Mouse (Mus musculus): ENCODE data around the gene Chd3. TPM values are rescaled to one million over a fixed set of nuclear protein-coding genes. Genes with fewer than 3 reads are reported as not detected.

Chd3 gene
- polyA plus RNA-seq, 1 experiment from 2014 or later = 89.3 TPM

DNA sequence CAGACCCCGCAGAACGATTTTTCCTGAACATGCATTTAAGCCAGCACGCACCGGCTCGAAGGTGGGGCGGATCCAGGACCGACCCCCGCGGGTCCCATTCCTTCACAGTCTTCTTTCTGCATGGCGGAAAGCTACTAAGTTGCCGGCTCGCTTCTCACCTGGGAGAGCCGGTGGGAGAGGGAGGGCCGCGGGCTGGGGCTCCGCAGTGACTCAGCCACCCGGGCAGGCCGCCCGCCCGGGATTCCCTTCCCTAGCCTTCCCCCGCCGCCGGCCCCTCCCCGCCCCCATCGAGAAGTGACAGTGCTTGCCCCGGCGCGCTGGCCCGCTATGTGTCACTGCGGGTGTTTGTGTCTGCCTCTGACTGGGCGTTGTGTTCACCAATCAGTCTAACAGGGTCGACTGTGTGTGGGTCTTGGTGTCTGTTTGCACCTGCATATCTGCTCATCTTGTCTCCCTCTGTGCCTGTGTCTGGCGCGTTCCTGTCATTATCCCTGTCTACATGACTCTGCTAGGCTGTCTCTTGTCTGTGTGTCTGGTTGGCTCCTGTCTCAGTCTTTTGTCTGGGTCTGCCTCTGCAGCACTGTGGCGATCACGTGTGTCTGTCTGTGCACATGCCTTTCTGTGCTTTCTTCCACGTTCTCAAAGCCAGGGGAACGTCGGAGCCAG, 42.5 kb upstream of the Chd3 start:
- 1% methylated on average over 35 of the region's 39 CpGs for WGBS

DNA sequence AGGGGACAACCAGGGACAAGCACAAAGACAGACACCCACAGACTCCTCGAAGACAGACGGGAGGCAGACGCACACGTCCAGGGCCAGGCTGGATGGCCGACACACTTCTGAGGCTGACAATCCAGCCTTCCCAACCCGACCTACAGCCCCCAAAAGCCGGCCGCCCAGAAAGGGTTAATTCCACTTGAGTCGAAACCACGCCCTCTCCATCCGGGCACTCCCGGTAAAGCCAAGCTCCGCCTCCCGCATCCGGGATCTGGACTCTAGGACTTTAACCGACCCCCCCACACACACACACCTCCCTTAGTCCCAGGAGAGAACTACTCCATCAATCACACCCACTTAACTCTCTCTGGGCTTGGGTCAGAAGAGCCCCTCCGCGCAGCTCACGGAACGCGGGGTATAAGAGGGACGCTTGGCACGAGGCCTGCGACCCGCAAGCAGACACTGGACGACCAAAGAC, 41.9 kb upstream of the Chd3 start:
- Histone ChIP-seq H3K9ac (peak overlapping the region; percentile 68), H3K4me2 (peak overlapping the region; percentile 94), H3K9me3 (no peaks in the 10 kb centered on the region), H3K36me3 (peaks cover 28% of the 10 kb centered on the region), H3K27me3 (no peaks in the 10 kb centered on the region), H3K4me1 (peaks cover 66% of the 10 kb centered on the region), H3K27ac (peak overlapping the region; percentile 98), H3K4me3 (peak overlapping the region; percentile 62)
- 0% methylated on average over 26 of the region's 26 CpGs for WGBS
- peak; percentile 55 for ATAC-seq (ENCODE audit: insufficient number of reproducible peaks, low FRiP score, low TSS enrichment, low read depth)

More for the DNA sequence above, 42.5 kb upstream of the Chd3 start:
- Histone ChIP-seq H3K27me3 (no peaks in the 10 kb centered on the region), H3K4me1 (peaks cover 66% of the 10 kb centered on the region), H3K4me2 (peak overlapping the region; percentile 94), H3K9me3 (no peaks in the 10 kb centered on the region), H3K36me3 (peaks cover 23% of the 10 kb centered on the region), H3K27ac (peak overlapping the region; percentile 98), H3K4me3 (peak overlapping the region; percentile 62), H3K9ac (peak overlapping the region; percentile 39)
- ATAC-seq (ENCODE audit: insufficient number of reproducible peaks, low FRiP score, low TSS enrichment, low read depth) = no peak

DNA sequence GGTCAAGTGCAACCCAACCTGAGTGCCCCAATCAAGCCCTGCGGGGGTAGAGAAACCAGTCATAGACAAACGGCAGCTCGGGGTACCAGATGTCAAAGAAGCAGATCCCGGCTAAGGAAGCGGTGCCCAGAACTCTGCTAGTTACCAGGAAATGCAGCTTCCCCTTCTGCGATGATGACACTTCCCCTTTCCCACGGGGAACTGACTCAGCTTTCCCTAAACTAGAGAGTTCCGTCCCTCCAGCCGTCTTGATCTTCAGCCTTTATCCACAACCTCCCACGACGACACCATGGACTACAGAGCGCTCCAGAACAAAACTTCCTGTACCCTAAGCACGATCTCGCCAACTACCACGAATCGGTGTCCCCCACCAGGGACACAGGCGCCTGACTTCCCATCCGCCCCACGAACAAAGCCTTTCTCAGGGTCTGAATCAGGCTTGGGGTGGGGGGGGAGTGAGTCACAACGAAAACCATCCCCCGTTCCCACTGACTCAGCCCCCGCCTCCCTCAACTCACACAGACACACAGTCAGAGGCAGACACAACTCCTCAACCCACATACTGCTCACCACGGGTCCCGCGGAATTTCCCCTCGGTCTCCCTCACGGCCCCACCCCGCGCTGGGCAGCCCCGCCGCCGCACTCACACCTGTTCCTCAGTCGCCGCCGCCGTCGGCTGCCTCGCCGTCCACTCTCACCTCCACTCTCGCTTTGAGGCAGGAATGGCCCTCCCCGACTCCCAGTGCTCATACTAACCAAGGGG, 41.3 kb upstream of the Chd3 start:
- Histone ChIP-seq H3K4me1 (peaks cover 66% of the 10 kb centered on the region), H3K9ac (peak overlapping the region; percentile 68), H3K4me2 (peak overlapping the region; percentile 94), H3K36me3 (peaks cover 34% of the 10 kb centered on the region), H3K9me3 (no peaks in the 10 kb centered on the region), H3K27ac (peak overlapping the region; percentile 98), H3K27me3 (no peaks in the 10 kb centered on the region), H3K4me3 (peak overlapping the region; percentile 62)
- peak; percentile 17; the same call in 1 of the 2 replicates for ATAC-seq (ENCODE audit: insufficient number of reproducible peaks, low FRiP score, low TSS enrichment, low read depth)
- WGBS = under 1% methylated on average over 41 of the region's 41 CpGs

DNA sequence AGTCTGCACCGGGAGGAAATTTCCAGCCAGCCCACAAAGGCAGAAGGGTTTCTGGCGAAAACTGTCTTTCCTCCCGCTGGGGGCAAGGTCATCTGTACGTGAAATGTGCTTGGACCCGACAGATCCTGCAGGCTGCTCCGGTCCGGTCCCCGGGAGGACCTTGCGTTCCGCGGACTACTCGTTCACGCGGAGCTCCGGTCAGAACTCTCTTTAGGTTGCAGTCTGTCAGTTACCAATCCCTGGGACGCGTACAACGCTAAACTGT, 40.8 kb upstream of the Chd3 start:
- peak overlapping the region; percentile 94 for H3K4me2 ChIP-seq
- no peaks in the 10 kb centered on the region for H3K27me3 ChIP-seq
- H3K4me3 ChIP-seq = peak overlapping the region; percentile 62
- under 1% methylated on average over 18 of the region's 18 CpGs for WGBS
- peaks cover 40% of the 10 kb centered on the region for H3K36me3 ChIP-seq
- H3K9ac ChIP-seq = peak overlapping the region; percentile 68
- no peaks in the 10 kb centered on the region for H3K9me3 ChIP-seq
- H3K4me1 ChIP-seq = peaks cover 62% of the 10 kb centered on the region
- ATAC-seq (ENCODE audit: insufficient number of reproducible peaks, low FRiP score, low TSS enrichment, low read depth) = no peak
- peak overlapping the region; percentile 98 for H3K27ac ChIP-seq

DNA sequence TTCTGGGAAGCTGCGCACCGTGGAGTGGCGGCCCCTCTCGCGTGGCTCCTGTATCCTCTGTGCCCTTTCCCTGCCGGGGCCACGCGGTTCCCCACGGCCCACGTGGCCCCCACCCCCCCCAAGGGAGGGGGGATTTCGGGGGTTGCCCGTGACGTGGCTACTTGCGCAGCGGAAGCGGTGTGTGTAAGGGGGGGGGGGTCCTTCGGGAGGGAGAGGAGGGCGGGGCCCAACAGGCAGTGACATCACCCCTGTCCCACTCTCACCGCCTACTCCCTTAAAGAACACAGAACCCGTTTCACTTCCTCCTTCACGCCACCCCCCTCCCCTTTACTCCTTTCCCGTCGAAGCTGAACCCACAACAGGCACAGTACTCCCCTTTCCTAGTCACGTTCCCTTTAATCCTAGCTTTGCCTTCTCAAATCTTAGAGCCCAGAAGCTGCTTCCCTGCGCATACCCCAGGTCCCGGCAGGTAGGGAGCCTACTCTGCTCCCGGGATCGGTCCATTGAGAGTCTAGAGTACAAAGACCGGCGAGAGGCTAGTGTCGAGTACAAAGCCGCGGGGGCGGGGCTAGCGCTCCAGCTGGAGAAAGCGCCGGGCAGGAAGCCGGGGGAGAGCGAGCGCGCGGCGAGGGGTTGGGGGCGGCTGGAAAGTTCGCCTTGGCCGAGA, 40.3 kb upstream of the Chd3 start:
- peak; percentile 53 for ATAC-seq (ENCODE audit: insufficient number of reproducible peaks, low FRiP score, low TSS enrichment, low read depth)
- Histone ChIP-seq H3K27ac (peak overlapping the region; percentile 98), H3K4me2 (peak overlapping the region; percentile 94), H3K4me1 (peaks cover 58% of the 10 kb centered on the region), H3K4me3 (peak overlapping the region; percentile 62), H3K9me3 (no peaks in the 10 kb centered on the region), H3K27me3 (no peaks in the 10 kb centered on the region), H3K9ac (peak overlapping the region; percentile 68), H3K36me3 (peaks cover 44% of the 10 kb centered on the region)
- WGBS = under 1% methylated on average over 37 of the region's 46 CpGs

DNA sequence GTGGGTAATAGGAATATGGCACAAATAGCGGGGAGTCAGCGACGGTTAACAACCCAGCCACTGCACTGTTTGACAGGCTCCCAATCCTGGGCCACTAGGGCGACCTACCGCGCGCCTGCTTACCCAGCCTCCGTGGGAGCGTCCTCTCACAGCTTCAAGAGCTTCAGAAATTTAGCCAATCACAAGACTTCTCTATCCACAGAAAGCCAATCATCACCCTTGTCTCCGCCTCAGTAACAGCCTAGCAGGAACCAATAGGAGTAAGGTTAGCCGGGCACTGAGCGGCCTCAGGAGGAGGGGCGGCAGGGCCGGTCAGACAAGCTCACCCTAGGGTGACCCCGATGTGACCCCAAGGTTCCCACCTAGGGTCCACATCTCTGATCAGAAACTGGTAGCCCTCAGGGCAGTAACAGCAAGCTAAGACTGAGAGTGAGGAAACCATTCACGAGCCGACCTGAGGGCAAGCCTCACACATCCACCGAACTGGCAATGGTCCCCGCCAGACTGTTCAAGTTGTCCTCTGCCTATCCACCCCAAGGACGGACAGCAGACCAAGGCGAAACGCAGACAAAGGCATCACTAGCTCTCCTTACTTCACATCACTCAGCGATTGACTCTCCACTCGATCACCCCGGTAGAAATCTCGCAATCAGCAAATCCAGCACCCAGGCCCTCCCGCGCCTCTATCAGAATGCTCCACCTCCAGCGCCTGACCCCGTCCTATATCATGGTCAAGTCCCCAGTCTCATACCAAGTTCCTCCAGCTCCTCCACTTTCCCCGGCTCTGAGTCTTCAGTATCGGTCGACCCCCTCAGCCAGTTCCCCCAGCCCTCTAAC, 39.6 kb upstream of the Chd3 start:
- Histone ChIP-seq H3K4me1 (peaks cover 50% of the 10 kb centered on the region), H3K4me2 (peak overlapping the region; percentile 94), H3K4me3 (peak overlapping the region; percentile 62), H3K9ac (peak overlapping the region; percentile 68), H3K9me3 (no peaks in the 10 kb centered on the region), H3K36me3 (peaks cover 52% of the 10 kb centered on the region), H3K27me3 (no peaks in the 10 kb centered on the region), H3K27ac (peak overlapping the region; percentile 98)
- peak; percentile 57 for ATAC-seq (ENCODE audit: insufficient number of reproducible peaks, low FRiP score, low TSS enrichment, low read depth)
- under 1% methylated on average over 33 of the region's 33 CpGs for WGBS

DNA sequence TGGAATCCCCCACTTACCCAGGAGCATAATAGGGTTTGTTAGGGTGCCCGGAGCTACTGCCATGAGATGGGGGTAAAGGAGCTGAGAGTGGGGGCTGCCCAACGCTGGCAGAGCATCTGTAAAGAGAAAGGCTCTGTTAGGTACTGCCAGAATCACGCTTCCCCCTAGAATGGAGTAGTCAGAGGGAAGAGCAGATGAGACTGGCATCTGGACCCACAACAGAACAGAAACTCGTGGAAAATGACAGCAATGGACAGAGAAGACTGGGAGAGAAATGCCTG, 38.5 kb upstream of the Chd3 start:
- Histone ChIP-seq H3K27me3 (no peaks in the 10 kb centered on the region), H3K4me2 (peak overlapping the region; percentile 94; the same call in 1 of the 2 replicates), H3K4me1 (peaks cover 39% of the 10 kb centered on the region), H3K9me3 (no peaks in the 10 kb centered on the region), H3K4me3 (no peak overlapping the region), H3K36me3 (peaks cover 59% of the 10 kb centered on the region), H3K9ac (no peak overlapping the region), H3K27ac (no peak overlapping the region)
- ATAC-seq (ENCODE audit: insufficient number of reproducible peaks, low FRiP score, low TSS enrichment, low read depth) = no peak
- 84% methylated on average over 4 of the region's 4 CpGs for WGBS

DNA sequence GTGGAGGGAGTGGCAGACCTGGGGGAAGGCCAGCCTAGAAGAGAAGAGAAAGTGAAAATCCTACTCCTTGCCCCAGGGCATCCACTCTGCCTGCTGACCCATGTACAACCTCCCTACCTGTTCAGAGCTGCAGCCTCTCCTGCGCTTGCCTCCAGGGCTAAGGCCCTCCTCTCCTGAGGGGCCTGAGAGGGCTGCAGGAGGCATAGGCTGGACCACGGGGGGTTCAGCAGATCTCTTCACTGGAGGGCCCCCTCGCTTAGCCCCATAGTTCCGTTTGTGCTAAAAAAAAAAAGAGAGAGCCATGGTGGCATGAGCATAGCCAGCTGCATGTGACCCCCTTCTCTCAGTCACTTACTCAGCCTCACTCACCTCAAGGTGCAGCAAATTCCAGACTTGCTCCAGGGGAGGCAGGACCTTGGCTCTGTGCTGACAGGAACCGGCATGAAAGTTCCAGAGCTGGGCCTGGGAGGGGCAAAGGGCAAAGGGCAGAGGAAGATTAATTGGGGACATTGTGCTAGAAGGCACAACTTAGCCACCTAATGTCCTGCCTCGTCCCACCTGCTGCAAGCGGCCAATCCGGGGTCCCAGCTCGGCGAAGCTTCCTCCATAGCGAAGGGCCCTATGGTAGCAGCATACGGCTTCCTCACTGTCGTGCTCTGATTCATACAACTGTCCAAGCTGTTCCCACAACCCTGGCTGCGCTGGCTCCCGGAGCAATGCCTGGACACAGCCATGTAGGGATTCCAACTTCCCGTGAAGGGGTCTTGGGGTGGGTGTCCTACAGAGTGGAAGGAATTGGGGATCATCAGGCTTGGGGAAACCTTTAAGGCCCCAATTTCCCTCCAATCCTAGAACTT, 37.9 kb upstream of the Chd3 start:
- peaks cover 34% of the 10 kb centered on the region for H3K4me1 ChIP-seq
- H3K4me2 ChIP-seq = no peak overlapping the region
- no peak overlapping the region for H3K27ac ChIP-seq
- no peak overlapping the region for H3K9ac ChIP-seq
- ATAC-seq (ENCODE audit: insufficient number of reproducible peaks, low FRiP score, low TSS enrichment, low read depth) = no peak
- H3K36me3 ChIP-seq = peaks cover 61% of the 10 kb centered on the region
- 88% methylated on average over 16 of the region's 16 CpGs for WGBS
- no peaks in the 10 kb centered on the region for H3K27me3 ChIP-seq
- H3K4me3 ChIP-seq = no peak overlapping the region
- H3K9me3 ChIP-seq = no peaks in the 10 kb centered on the region

DNA sequence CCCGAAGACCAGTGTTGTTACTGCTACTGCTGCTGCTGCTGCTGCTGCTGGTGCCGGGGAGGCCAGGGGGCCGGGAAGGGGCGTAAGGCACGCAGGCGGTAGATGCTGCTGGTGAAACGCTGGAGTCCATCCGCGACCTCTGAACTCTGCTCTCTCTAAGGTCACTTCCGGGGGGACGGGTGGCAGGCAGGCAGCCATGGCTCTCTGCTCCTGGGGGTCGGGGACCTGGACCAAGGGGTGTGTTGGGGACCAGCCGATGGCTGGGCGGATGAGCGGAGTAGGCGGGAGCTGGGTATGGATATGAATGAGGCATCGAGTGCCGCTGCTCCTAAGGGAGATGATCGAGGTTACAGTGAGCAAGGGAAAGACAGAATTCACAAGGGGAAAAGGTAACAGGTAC, 37.1 kb upstream of the Chd3 start:
- 89% methylated on average over 19 of the region's 19 CpGs for WGBS
- H3K4me1 ChIP-seq = peaks cover 29% of the 10 kb centered on the region
- no peak overlapping the region for H3K9ac ChIP-seq

DNA sequence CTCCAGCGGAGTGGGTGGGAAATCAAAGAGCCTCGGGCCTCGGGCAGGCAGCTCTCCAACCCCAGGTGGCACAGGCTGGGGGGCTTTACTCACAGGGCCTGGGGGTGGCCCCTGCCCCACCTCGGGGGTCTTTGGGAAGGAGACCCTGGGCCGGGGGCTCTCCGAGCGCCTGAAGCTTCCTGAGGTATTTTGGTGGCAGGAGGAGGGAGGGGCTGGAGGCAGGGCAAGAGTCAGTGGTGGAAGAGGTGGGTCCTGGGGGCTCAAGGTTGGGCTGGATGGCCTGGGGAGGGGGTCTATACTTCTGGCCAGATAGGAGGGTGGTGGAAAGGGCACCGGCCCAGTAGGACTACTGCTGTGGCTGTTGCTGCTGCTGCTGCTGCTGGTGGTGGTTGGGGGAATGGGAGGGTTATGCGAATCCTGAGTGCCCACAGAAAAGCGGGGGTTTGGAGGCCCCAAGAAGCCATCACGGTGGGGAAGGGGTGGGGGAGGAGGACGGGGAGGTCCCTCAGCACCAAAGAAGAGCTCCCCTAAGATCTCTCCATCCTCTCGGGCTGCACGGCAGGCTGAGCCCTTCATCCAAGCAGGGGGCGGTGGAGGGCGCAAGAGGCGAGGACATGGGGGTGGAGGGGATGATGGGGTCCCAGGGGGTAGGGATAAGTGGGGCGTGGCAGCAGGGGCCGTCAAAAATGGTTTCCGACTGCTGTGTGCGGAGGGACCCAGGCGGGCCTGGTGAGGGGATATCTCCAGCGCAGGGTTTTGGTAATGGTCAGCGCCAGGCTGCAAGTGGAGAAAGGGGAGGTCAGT, 36.4 kb upstream of the Chd3 start:
- no peak overlapping the region for H3K4me2 ChIP-seq

More for the DNA sequence above, 37.1 kb upstream of the Chd3 start:
- no peak for ATAC-seq (ENCODE audit: insufficient number of reproducible peaks, low FRiP score, low TSS enrichment, low read depth)
- Histone ChIP-seq H3K36me3 (peaks cover 69% of the 10 kb centered on the region), H3K4me2 (no peak overlapping the region), H3K27ac (no peak overlapping the region), H3K4me3 (no peak overlapping the region), H3K9me3 (no peaks in the 10 kb centered on the region), H3K27me3 (no peaks in the 10 kb centered on the region)

More for the DNA sequence above, 36.4 kb upstream of the Chd3 start:
- H3K4me1 ChIP-seq = peaks cover 33% of the 10 kb centered on the region
- peaks cover 76% of the 10 kb centered on the region for H3K36me3 ChIP-seq
- 0 out of 2 replicates have a peak, but pooled peaks cover 4% of the 10 kb centered on the region for H3K27me3 ChIP-seq
- no peak for ATAC-seq (ENCODE audit: insufficient number of reproducible peaks, low FRiP score, low TSS enrichment, low read depth)
- WGBS = 86% methylated on average over 24 of the region's 24 CpGs
- H3K27ac ChIP-seq = no peak overlapping the region
- no peak overlapping the region for H3K4me3 ChIP-seq
- H3K9me3 ChIP-seq = no peaks in the 10 kb centered on the region
- H3K9ac ChIP-seq = no peak overlapping the region
